Comparison of ENCODE assay signal across 16 mouse cellular contexts in genomic region chr19:23697861-23698260, GRCm38 (mm10). TPM values are rescaled to one million over a fixed set of nuclear protein-coding genes. Genes with fewer than 3 reads are reported as not detected.
DNase-seq lines count a peak whose midpoint lies in the region; ATAC-seq and TF ChIP-seq lines count a peak whose summit lies in the region.
"Had no signal": no experiment of that assay in that cellular context is flagged by ENCODE, and none has a peak within 500 bp of the region (broad histone marks: within the 10 kb centered on the region; RNA-seq: fewer than 3 reads in every experiment).

No protein-coding gene starts in this region.

- no peaks in the 10 kb centered on the region for H3K27me3 ChIP-seq in liver, adult 2 months (ENCODE audit: control insufficient read depth, insufficient read depth, low read length)
- no peaks in the 10 kb centered on the region for H3K27me3 ChIP-seq in liver, embryonic 11.5 days (replicated peaks; ENCODE audit: control insufficient read depth, insufficient read depth, low read length)
- H3K27me3 ChIP-seq in cerebellum, adult 2 months (ENCODE audit: control insufficient read depth, insufficient read depth, low read length), result no peaks in the 10 kb centered on the region
- H3K27me3 ChIP-seq: embryonic facial prominence, embryonic 13.5 days; hindbrain, embryonic 12.5 days; liver, embryonic 13.5 days; midbrain, embryonic 13.5 days; neural tube, embryonic 13.5 days; Patski had no signal

- DNase-seq in embryo, embryonic 11 days, result peak; percentile 2
- no peak for DNase-seq in embryo, embryonic 10 days (ENCODE audit: low spot score)
- DNase-seq in liver, adult 2 months (ENCODE audit: extremely low read depth, low read depth, low spot score), result peak; percentile 60
- DNase-seq in liver, embryonic 11.5 days (ENCODE audit: low spot score), result no peak
- DNase-seq in heart, adult 9 months (ENCODE audit: low spot score in 2 of 2), result peak; percentile 15 to 31
- DNase-seq in yolk sac, embryonic 10.5 days (ENCODE audit: low spot score), result peak; percentile 28
- no peak for DNase-seq in spleen, postnatal 36 days (ENCODE audit: low spot score in 2 of 2)
- DNase-seq in cerebellum, adult 2 months, result no peak
- DNase-seq: B cell, adult 2 months; liver, embryonic 13.5 days had no signal

- no peaks in the 10 kb centered on the region for H3K4me1 ChIP-seq in liver, adult 2 months (ENCODE audit: control insufficient read depth, insufficient read depth, low read length)
- no peaks in the 10 kb centered on the region for H3K4me1 ChIP-seq in liver, embryonic 11.5 days (replicated peaks; ENCODE audit: control insufficient read depth, insufficient read depth, low read length)
- peaks cover 17% of the 10 kb centered on the region for H3K4me1 ChIP-seq in cerebellum, adult 2 months (ENCODE audit: control insufficient read depth, insufficient read depth, low read length)
- H3K4me1 ChIP-seq: embryonic facial prominence, embryonic 13.5 days; hindbrain, embryonic 12.5 days; liver, embryonic 13.5 days; midbrain, embryonic 13.5 days had no signal

- peaks cover 4% of the 10 kb centered on the region; the same call in 1 of the 2 replicates for H3K79me2 ChIP-seq in liver, adult 2 months (ENCODE audit: control insufficient read depth, insufficient read depth, low read length)

- H3K4me3 ChIP-seq in liver, adult 2 months (ENCODE audit: insufficient read depth, low read depth, low read length), result no peak overlapping the region
- no peak overlapping the region for H3K4me3 ChIP-seq in liver, embryonic 11.5 days (ENCODE audit: low read depth, low read length)
- no peak overlapping the region for H3K4me3 ChIP-seq in cerebellum, adult 2 months (replicated peaks; ENCODE audit: insufficient read depth, low read depth, low read length)
- H3K4me3 ChIP-seq: embryonic facial prominence, embryonic 13.5 days; hindbrain, embryonic 12.5 days; left cerebral cortex, adult 2 months; liver, embryonic 13.5 days; midbrain, embryonic 13.5 days; neural tube, embryonic 13.5 days had no signal

- no peak overlapping the region for H3K4me2 ChIP-seq in liver, embryonic 11.5 days
- H3K4me2 ChIP-seq: embryonic facial prominence, embryonic 13.5 days; hindbrain, embryonic 12.5 days; liver, embryonic 13.5 days; midbrain, embryonic 13.5 days; neural tube, embryonic 13.5 days had no signal

- no peak overlapping the region for H3K27ac ChIP-seq in liver, adult 2 months (replicated peaks; ENCODE audit: insufficient read depth, low read depth, low read length)
- no peak overlapping the region for H3K27ac ChIP-seq in liver, embryonic 11.5 days (ENCODE audit: low read depth, low read length)
- no peak overlapping the region for H3K27ac ChIP-seq in cerebellum, adult 2 months (ENCODE audit: insufficient read depth, low read length)
- H3K27ac ChIP-seq: embryonic facial prominence, embryonic 13.5 days; hindbrain, embryonic 12.5 days; left cerebral cortex, adult 2 months; liver, embryonic 13.5 days; midbrain, embryonic 13.5 days; neural tube, embryonic 13.5 days had no signal

- WGBS in liver, adult 2 months, result 68% methylated on average over 8 of the region's 8 CpGs
- 83% methylated on average over 8 of the region's 8 CpGs for WGBS in liver, embryonic 11.5 days
- 41% methylated on average over 8 of the region's 8 CpGs for WGBS in cerebellum, adult 2 months

- TF ChIP-seq POLR2A in liver, adult 2 months (IDR thresholded peaks at IDR 0.05; ENCODE audit: extremely low read depth, insufficient read depth, low read length), result no peak
- no peak for TF ChIP-seq POLR2A in cerebellum, adult 2 months (IDR thresholded peaks at IDR 0.05; ENCODE audit: borderline replicate concordance, insufficient read depth, low read length)

- H3K36me3 ChIP-seq in liver, adult 2 months (ENCODE audit: control insufficient read depth, insufficient read depth, low read length), result peaks cover 17% of the 10 kb centered on the region
- peaks cover 18% of the 10 kb centered on the region; the same call in 1 of the 2 replicates for H3K36me3 ChIP-seq in liver, embryonic 11.5 days (ENCODE audit: control insufficient read depth, insufficient read depth, low read length)

- no peak for ATAC-seq in liver, embryonic 11.5 days (replicated peaks; ENCODE audit: low FRiP score)
- ATAC-seq: midbrain, embryonic 13.5 days; Patski had no signal

- no peaks in the 10 kb centered on the region for H3K9me3 ChIP-seq in liver, embryonic 11.5 days (ENCODE audit: control insufficient read depth, low read length)
- H3K9me3 ChIP-seq: embryonic facial prominence, embryonic 13.5 days; hindbrain, embryonic 12.5 days; liver, embryonic 13.5 days; midbrain, embryonic 13.5 days; neural tube, embryonic 13.5 days had no signal

- no peak for TF ChIP-seq CTCF in liver, adult 2 months (IDR thresholded peaks at IDR 0.05; ENCODE audit: low read depth, low read length)
- no peak for TF ChIP-seq CTCF in cerebellum, adult 2 months (IDR thresholded peaks at IDR 0.05; ENCODE audit: borderline replicate concordance, insufficient read depth, low read depth, low read length)

- H3K9ac ChIP-seq in liver, adult 2 months (ENCODE audit: low read depth, low read length), result no peak overlapping the region
- no peak overlapping the region for H3K9ac ChIP-seq in liver, embryonic 11.5 days (ENCODE audit: low read depth, low read length)
- H3K9ac ChIP-seq: embryonic facial prominence, embryonic 13.5 days; hindbrain, embryonic 12.5 days; liver, embryonic 13.5 days; midbrain, embryonic 13.5 days; neural tube, embryonic 13.5 days had no signal

RNA-seq across cellular contexts. Expression of gene Ptar1, which starts 10.6 kb away (rescaled TPM):
- 6.0 and 6.2 TPM in 2 replicates for total RNA-seq in liver, adult 2 months (2014; rRNA removed)
- 1.1 and 1.8 TPM in 2 replicates for polyA plus RNA-seq in liver, adult 2 months (2012; rRNA removed)
- polyA plus RNA-seq in liver, embryonic 11.5 days (2014; fragmentation: Nextera tagmentation; extraction: Ambion mirVana), result 5.8 and 8.0 TPM in 2 replicates
- 12.1 and 13.9 TPM in 2 replicates for polyA plus RNA-seq in cerebellum, adult 2 months (2012; rRNA removed)

RNA-seq across cellular contexts. Expression of gene 1700028P14Rik, which starts 45.2 kb away (rescaled TPM):
- not detected in 2 replicates for total RNA-seq in liver, adult 2 months (2014; rRNA removed)
- not detected in 2 replicates for polyA plus RNA-seq in liver, adult 2 months (2012; rRNA removed)
- polyA plus RNA-seq in liver, embryonic 11.5 days (2014; fragmentation: Nextera tagmentation; extraction: Ambion mirVana), result not detected in 2 replicates
- 1.5 and 1.6 TPM in 2 replicates for polyA plus RNA-seq in cerebellum, adult 2 months (2012; rRNA removed)
- polyA plus RNA-seq: embryonic facial prominence, embryonic 13.5 days; liver, embryonic 13.5 days; Patski had no signal

Comparison
In these comparisons a context has a peak if more than half of its experiments do, and no peak if none do; other contexts are left out.
1. DNase-seq: peak in embryo, embryonic 11 days (single experiment), liver, adult 2 months (single experiment), heart, adult 9 months (2 of 2) and yolk sac, embryonic 10.5 days (single experiment); none in embryo, embryonic 10 days (single experiment), liver, embryonic 11.5 days (single experiment), spleen, postnatal 36 days (0 of 2) and cerebellum, adult 2 months (0 of 2).